Mouse (Mus musculus) cortical plate, adult 2 months (tissue): ENCODE data around the gene Lrrc39.

ENCODE experiments used
- CTCF ChIP-seq: fragments of 200-500 bp; IDR thresholded peaks from 2 replicates; pipeline ENCODE4 v1.5.1; 2011; ENCODE audit warnings: mild to moderate bottlenecking, control low read depth, low read length; ENCODE audit not compliant: insufficient read depth; ENCODE audit errors: extremely low read depth
- POLR2A ChIP-seq: fragments of 200-500 bp; IDR thresholded peaks from 2 replicates; pipeline ENCODE4 v1.6.1; 2011; ENCODE audit warnings: mild to moderate bottlenecking, low read length, control low read depth; ENCODE audit not compliant: insufficient read depth; ENCODE audit errors: extremely low read depth

- TF ChIP-seq CTCF (no peak), POLR2A (no peak)
Measured at GRCm38 (mm10) chr3:116551362-116551761, 11.4 kb upstream of the Lrrc39 start.
